Mouse (Mus musculus): ENCODE measurements around the gene BC051019. TPM values are rescaled to one million over a fixed set of nuclear protein-coding genes. Genes with fewer than 3 reads are reported as not detected.

BC051019 gene
- polyA plus RNA-seq, 1 experiment from 2014 or later = not detected

Other genes with a start within 250 kb of the BC051019 start
- gene Trim66, start 215.7 kb downstream of the BC051019 start, polyA plus RNA-seq (2018) = 0.04 to 0.05 TPM (median 0.05 TPM) in 3 replicates
- 200 to 514 TPM (median 483 TPM) in 3 replicates for gene Rpl27a, start 204.7 kb downstream of the BC051019 start, polyA plus RNA-seq (2018)
- gene St5, start 20.2 kb downstream of the BC051019 start, polyA plus RNA-seq (2018) = 0.98 to 1.8 TPM (median 1.3 TPM) in 3 replicates
- gene Akip1, start 20.2 kb downstream of the BC051019 start, polyA plus RNA-seq (2018) = 38.0 to 49.5 TPM (median 47.1 TPM) in 3 replicates
- not detected in 3 replicates for gene Ascl3, start 7.9 kb upstream of the BC051019 start, polyA plus RNA-seq (2018)
- 97.7 to 113 TPM (median 101 TPM) in 3 replicates for gene Tmem9b, start 29.0 kb upstream of the BC051019 start, polyA plus RNA-seq (2018)
- gene Nrip3, start 58.2 kb upstream of the BC051019 start, polyA plus RNA-seq (2018) = not detected in 3 replicates
- not detected in 3 replicates for gene Scube2, start 141.8 kb upstream of the BC051019 start, polyA plus RNA-seq (2018)
- gene Dennd5a, start 236.6 kb upstream of the BC051019 start, polyA plus RNA-seq (2018) = 50.8 to 79.4 TPM (median 79.0 TPM) in 3 replicates

Measured in macrophage (primary cell).